Mouse (Mus musculus) liver, postnatal 0 days (tissue): ENCODE results near the gene Tnfrsf12a. TPM values are rescaled to one million over a fixed set of nuclear protein-coding genes. Genes with fewer than 3 reads are reported as not detected.

Experiments used
- ATAC-seq: fragments of 200-750 bp; cut with Nextera tagmentation; 2 replicates; pipeline ENCODE4 v1.8.0; 2017; ENCODE audit warnings: mild to moderate bottlenecking, moderate library complexity
- DNase-seq: peaks from one replicate; pipeline ENCODE4 v3.0.0-alpha.2; 2016
- H3K27ac ChIP-seq: fragments of 300-500 bp; sonication (generic); 2 replicates; pipeline ENCODE4 v1.5.1; 2014; ENCODE audit warnings: antibody characterized with exemption, moderate library complexity, mild to moderate bottlenecking, low read depth
- H3K27me3 ChIP-seq: fragments of 300-500 bp; sonication (generic); 2 replicates; pipeline ENCODE4 v1.6.1; 2014; ENCODE audit warnings: low read length, control low read depth, mixed read lengths; ENCODE audit not compliant: insufficient read depth
- H3K36me3 ChIP-seq: fragments of 300-500 bp; sonication (generic); replicated peaks from 2 replicates; pipeline ENCODE4 v1.6.1; 2014; ENCODE audit warnings: mild to moderate bottlenecking, control low read depth, low read length, moderate library complexity, mixed read lengths; ENCODE audit not compliant: insufficient read depth
- H3K4me1 ChIP-seq: fragments of 300-500 bp; sonication (generic); 2 replicates; pipeline ENCODE4 v1.6.1; 2014; ENCODE audit warnings: antibody characterized with exemption, mild to moderate bottlenecking, control low read depth; ENCODE audit not compliant: insufficient read depth
- H3K4me2 ChIP-seq: fragments of 300-500 bp; sonication (generic); 2 replicates; pipeline ENCODE4 v1.6.1; 2014; ENCODE audit warnings: low read depth, mild to moderate bottlenecking, low read length, moderate library complexity, mixed read lengths
- H3K4me3 ChIP-seq: fragments of 300-500 bp; sonication (generic); 2 replicates; pipeline ENCODE4 v1.5.1; 2014; ENCODE audit warnings: low read depth, low read length
- H3K9ac ChIP-seq: fragments of 300-500 bp; sonication (generic); replicated peaks from 2 replicates; pipeline ENCODE4 v1.6.1; 2014; ENCODE audit warnings: mild to moderate bottlenecking, moderate library complexity
- H3K9me3 ChIP-seq: fragments of 300-500 bp; sonication (generic); 2 replicates; pipeline ENCODE4 v1.6.1; 2016; ENCODE audit warnings: mild to moderate bottlenecking, control low read depth, low read length, mixed read lengths
- CTCF ChIP-seq: sonication (generic); IDR thresholded peaks from 2 replicates; pipeline ENCODE4 v1.5.1; 2016; ENCODE audit warnings: antibody characterized with exemption, low read depth
- EP300 ChIP-seq: IDR thresholded peaks from 2 replicates; pipeline ENCODE4 v1.6.1; 2016; ENCODE audit warnings: antibody characterized with exemption, low read depth, mild to moderate bottlenecking
- WGBS: fragments of 180-500 bp; shearing (Covaris S2); extraction: QIAGEN DNeasy Blood & Tissue Kit; methylation state at CpG from one replicate; pipeline ENCODE4 v1.1.7; 2014; ENCODE audit not compliant: insufficient replicate concordance; 5-methylcytosine and 5-hydroxymethylcytosine counted together
- polyA plus RNA-seq: library from polyadenylated mRNA; unstranded; fragments of >200 nt; fragmentation: Nextera tagmentation; extraction: Ambion mirVana; gene quantifications from 2 replicates; pipeline ENCODE4 v1.2.1, GENCODE M21; 2015

The Tnfrsf12a gene
- polyA plus RNA-seq = 28.1 and 29.7 TPM in 2 replicates

DNA sequence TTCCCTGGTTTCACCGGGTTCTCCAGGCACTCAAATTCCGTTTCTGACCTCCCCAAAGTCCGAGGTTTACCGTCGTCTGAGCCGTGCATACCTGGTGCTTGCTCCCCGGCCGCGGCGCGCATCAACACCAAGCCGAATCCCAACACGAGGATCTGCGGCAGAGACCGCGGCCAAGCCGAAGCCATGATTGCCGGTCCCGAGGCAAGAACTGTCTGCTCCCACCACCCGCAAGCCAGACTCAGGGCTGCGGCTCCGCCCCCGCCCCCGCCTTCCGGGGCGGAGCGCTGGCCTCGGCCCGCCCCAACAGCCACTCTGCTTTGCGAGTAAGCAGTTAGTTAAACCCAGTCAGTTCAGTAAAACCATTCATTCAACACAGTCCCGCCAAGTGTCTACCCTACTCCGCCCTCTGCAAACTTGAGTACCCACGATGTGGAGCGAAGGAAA lies at the start of gene Tnfrsf12a:
Gene Tnfrsf12a (minus strand): TSS at position 233 of the 444 bp plus-strand sequence.
- H3K4me1 ChIP-seq = peaks cover 37% of the 10 kb centered on the region
- WGBS = under 1% methylated on average over 34 of the region's 34 CpGs
- DNase-seq (peak; percentile 87), ATAC-seq (peak; percentile 40)
- H3K4me3 ChIP-seq = peak within 1 kb of the TSS; percentile 57
- peak within 1 kb of the TSS; percentile 77 for H3K27ac ChIP-seq
- peak within 1 kb of the TSS; percentile 66 for H3K9ac ChIP-seq
- peak within 1 kb of the TSS; percentile 94 for H3K4me2 ChIP-seq
- no peaks in the 10 kb centered on the region for H3K9me3 ChIP-seq
- TF ChIP-seq CTCF (no peak), EP300 (no peak)
- peaks cover 44% of the 10 kb centered on the region for H3K27me3 ChIP-seq
- no peaks in the 10 kb centered on the region for H3K36me3 ChIP-seq

DNA sequence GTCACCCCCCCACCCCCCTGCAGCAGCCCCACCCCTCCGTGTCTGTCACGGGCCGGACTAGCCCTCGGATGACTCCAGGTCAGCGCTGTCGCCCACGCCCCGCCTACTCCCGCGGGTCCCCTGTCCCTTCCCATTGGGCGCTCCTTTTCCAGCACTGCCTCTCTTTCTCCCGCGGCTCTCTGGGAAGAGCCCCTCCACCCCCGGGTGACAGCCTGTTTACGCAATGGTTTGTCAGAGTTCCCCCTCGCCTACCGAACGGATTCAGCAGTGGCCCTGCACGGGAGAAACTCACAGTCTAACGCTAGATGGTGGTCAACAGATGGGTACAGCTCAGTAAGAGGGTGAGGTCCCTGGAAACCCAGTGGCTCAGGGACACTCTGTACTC lies 49.5 kb upstream of the Tnfrsf12a start:
- Histone ChIP-seq H3K36me3 (no peaks in the 10 kb centered on the region), H3K4me3 (peak overlapping the region; percentile 75), H3K4me2 (peak overlapping the region; percentile 90), H3K9ac (peak overlapping the region; percentile 74), H3K9me3 (no peaks in the 10 kb centered on the region), H3K27me3 (no peaks in the 10 kb centered on the region), H3K4me1 (peaks cover 19% of the 10 kb centered on the region), H3K27ac (peak overlapping the region; percentile 93)
- peak; percentile 36 for TF ChIP-seq CTCF
- no peak for TF ChIP-seq EP300
- under 1% methylated on average over 20 of the region's 20 CpGs for WGBS
- DNase-seq = peak; percentile 88
- ATAC-seq = peak; percentile 89

DNA sequence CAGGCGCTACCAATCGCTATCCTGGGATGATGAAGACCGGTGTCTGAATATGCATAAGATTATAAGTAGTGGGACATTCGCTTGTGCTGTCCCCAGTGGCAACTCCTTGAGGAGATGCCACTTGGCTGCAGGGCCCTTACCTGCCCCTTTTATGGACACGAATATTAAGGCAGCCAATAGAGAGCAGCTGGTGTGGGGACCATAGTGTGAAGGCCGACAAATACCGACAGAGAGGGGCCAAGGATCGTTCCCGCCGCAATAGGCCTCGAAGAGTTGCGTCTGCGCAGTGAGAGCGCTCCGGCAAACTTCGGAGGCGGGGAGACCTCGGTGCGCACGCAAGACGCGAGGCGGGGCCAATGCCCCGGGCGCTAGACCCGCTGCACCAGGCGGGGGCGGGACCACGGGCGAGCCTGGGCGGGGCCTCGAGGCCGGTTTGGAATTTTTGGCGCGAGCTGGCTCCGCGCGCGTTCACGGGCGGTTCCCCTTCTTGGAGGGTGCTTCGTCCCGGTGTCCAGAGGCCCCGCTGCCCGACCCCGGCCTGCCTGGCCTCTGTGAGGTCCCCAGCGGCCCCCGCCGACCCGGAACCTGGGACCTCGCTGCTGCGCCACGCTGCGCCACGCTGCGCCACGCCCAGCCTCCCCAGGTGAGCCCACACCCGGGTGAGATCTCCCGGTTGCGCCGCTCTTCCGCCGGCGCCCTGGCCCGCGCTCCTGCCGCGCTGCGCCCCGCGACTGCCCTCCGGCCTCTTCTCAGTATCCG lies 48.9 kb upstream of the Tnfrsf12a start, which contains the start of gene Pkmyt1:
Gene Pkmyt1 (plus strand): TSS at position 338 of the 759 bp plus-strand sequence.
- ATAC-seq = peak; percentile 92
- H3K36me3 ChIP-seq = no peaks in the 10 kb centered on the region
- no peak for TF ChIP-seq EP300
- TF ChIP-seq CTCF = no peak
- H3K4me1 ChIP-seq = peaks cover 22% of the 10 kb centered on the region
- H3K27ac ChIP-seq = peak within 1 kb of the TSS; percentile 93
- no peaks in the 10 kb centered on the region for H3K27me3 ChIP-seq
- H3K9me3 ChIP-seq = no peaks in the 10 kb centered on the region
- H3K9ac ChIP-seq = peak within 1 kb of the TSS; percentile 74
- H3K4me3 ChIP-seq = peak within 1 kb of the TSS; percentile 75
- 3% methylated on average over 61 of the region's 73 CpGs for WGBS
- peak; percentile 98 for DNase-seq
- H3K4me2 ChIP-seq = peak within 1 kb of the TSS; percentile 90

DNA sequence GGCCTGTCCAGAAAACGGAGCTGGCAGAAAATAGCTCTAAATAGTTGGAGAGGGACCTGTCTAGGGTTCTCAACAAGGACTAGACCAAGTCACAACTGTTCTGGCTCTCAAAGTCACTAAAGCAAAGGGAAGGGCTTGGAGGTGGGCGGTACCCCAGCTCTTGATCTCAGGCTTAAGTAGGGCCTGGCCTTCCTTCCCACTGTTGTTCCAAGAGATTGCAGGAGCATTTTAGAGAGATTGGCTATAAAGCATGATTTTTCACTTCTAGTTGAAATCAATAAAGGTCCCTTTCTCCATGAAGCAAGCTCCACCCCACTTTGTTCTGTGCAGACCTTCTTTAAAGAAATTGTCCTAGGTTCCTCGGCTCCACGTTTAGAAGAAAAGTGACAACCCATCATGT lies 48.2 kb upstream of the Tnfrsf12a start:
- DNase-seq (no peak), ATAC-seq (no peak)
- Histone ChIP-seq H3K27ac (peak overlapping the region; percentile 93), H3K4me1 (peaks cover 22% of the 10 kb centered on the region), H3K36me3 (no peaks in the 10 kb centered on the region), H3K9me3 (no peaks in the 10 kb centered on the region), H3K27me3 (no peaks in the 10 kb centered on the region), H3K9ac (peak overlapping the region; percentile 74), H3K4me3 (peak overlapping the region; percentile 75), H3K4me2 (peak overlapping the region; percentile 90)
- 55% methylated on average over 4 of the region's 4 CpGs for WGBS
- TF ChIP-seq EP300 (no peak), CTCF (no peak)

DNA sequence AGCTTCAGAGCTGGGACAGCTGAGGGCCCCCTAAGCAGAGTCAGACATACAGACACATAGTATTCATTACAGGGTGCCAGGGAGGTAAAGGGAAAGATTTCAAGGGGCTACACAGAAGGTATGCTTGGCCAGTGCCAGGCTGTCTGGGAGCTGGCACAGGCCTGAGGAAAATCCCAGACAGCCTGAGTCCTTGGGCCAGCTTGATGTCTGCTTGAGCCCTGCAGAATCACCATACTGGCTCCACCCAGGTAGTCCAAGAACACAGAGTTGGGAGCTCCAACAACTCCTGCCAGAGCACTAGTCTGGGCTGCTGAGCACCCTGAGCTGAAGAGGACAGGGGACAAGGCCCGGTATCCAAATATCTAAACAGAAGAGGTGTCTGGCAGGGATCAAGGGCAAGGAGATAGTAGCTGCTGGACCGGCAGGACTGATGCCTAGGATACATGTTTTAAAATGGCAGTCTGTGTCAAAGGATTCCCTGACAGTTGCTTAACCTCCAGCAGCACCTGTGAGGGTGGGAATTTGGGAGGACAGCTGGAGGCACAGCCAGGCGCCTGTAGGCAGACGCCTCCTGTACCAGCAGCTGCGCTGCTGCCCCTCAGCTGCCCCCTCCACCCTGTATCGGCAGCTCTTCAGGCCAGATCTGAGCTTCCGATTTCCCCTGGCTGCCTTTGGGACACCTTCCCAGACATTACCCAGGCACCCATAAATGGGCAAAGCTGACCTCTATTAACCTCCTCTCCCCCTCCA lies 45.3 kb upstream of the Tnfrsf12a start, which contains the start of gene 1520401A03Rik:
Gene 1520401A03Rik (minus strand): TSS at position 408 of the 750 bp plus-strand sequence.
- H3K9me3 ChIP-seq = no peaks in the 10 kb centered on the region
- 77% methylated on average over 7 of the region's 7 CpGs for WGBS
- H3K27me3 ChIP-seq = 0 out of 2 replicates have a peak, but pooled peaks cover 3% of the 10 kb centered on the region
- no peak within 1 kb of the TSS for H3K27ac ChIP-seq
- no peak within 1 kb of the TSS for H3K9ac ChIP-seq
- H3K4me2 ChIP-seq = no peak within 1 kb of the TSS
- H3K4me3 ChIP-seq = no peak within 1 kb of the TSS
- H3K36me3 ChIP-seq = no peaks in the 10 kb centered on the region
- ATAC-seq = no peak
- TF ChIP-seq EP300 (no peak), CTCF (no peak)
- DNase-seq = no peak
- H3K4me1 ChIP-seq = peaks cover 22% of the 10 kb centered on the region

- no peak overlapping the region for H3K4me2 ChIP-seq
- WGBS = 63% methylated on average over 2 of the region's 2 CpGs
- ATAC-seq = no peak
These were observed 44.6 kb upstream of the Tnfrsf12a start for GRCm38 (mm10) chr17:23721886-23722285.

More at GRCm38 (mm10) chr17:23721886-23722285, 44.6 kb upstream of the Tnfrsf12a start:
- Histone ChIP-seq H3K4me3 (no peak overlapping the region), H3K4me1 (peaks cover 16% of the 10 kb centered on the region), H3K36me3 (no peaks in the 10 kb centered on the region), H3K9me3 (no peaks in the 10 kb centered on the region), H3K27ac (no peak overlapping the region), H3K27me3 (0 out of 2 replicates have a peak, but pooled peaks cover 3% of the 10 kb centered on the region), H3K9ac (no peak overlapping the region)
- DNase-seq = no peak
- TF ChIP-seq CTCF = no peak
- no peak for TF ChIP-seq EP300
